8 mouse cellular contexts compared by ENCODE assay signal in genomic region chr6:18171614-18172013, GRCm38 (mm10). TPM values are rescaled to one million over a fixed set of nuclear protein-coding genes. Genes with fewer than 3 reads are reported as not detected.
DNase-seq lines count a peak whose midpoint lies in the region; ATAC-seq and TF ChIP-seq lines count a peak whose summit lies in the region.
"Had no signal": no experiment of that assay in that cellular context is flagged by ENCODE, and none has a peak within 500 bp of the region (broad histone marks: within the 10 kb centered on the region; RNA-seq: fewer than 3 reads in every experiment).

No protein-coding gene starts in this region.

- WGBS in liver, embryonic 12.5 days (ENCODE audit: insufficient replicate concordance) = 39% methylated on average over 8 of the region's 8 CpGs
- 57% methylated on average over 8 of the region's 8 CpGs for WGBS in embryonic facial prominence, embryonic 10.5 days
- 21% methylated on average over 8 of the region's 8 CpGs for WGBS in small intestine, adult 2 months

- H3K9me3 ChIP-seq in liver, embryonic 12.5 days (replicated peaks) = no peaks in the 10 kb centered on the region
- H3K9me3 ChIP-seq in embryonic facial prominence, embryonic 10.5 days = no peaks in the 10 kb centered on the region
- H3K9me3 ChIP-seq: embryonic facial prominence, embryonic 15.5 days had no signal

- H3K4me3 ChIP-seq in liver, embryonic 12.5 days = no peak overlapping the region
- no peak overlapping the region for H3K4me3 ChIP-seq in embryonic facial prominence, embryonic 10.5 days
- peak overlapping the region; percentile 63 for H3K4me3 ChIP-seq in small intestine, adult 2 months (ENCODE audit: low read depth, low read length)
- H3K4me3 ChIP-seq: embryonic facial prominence, embryonic 15.5 days had no signal

- intact Hi-C loops in left cerebral cortex, postnatal 25 days (cut with DNase I) = loop anchor here (5.0 kb wide), 1 partner anchor 84 kb away; no protein-coding TSS in a partner anchor

- DNase-seq in liver (peak; percentile 5), ZHBTc4 (ENCODE audit: low read depth, low spot score) (peak; percentile 39)
- DNase-seq in embryonic facial prominence, embryonic 10.5 days (ENCODE audit: low spot score) = peak; percentile 32
- DNase-seq in left cerebral cortex, postnatal 25 days (ENCODE audit: low spot score in 2 of 2) = peak; percentile 18 to 46
- DNase-seq in yolk sac, embryonic 10.5 days (ENCODE audit: low spot score) = no peak

- H3K4me2 ChIP-seq in liver, embryonic 12.5 days = no peak overlapping the region

- H3K27ac ChIP-seq in liver, embryonic 12.5 days = no peak overlapping the region
- H3K27ac ChIP-seq in embryonic facial prominence, embryonic 10.5 days (replicated peaks) = no peak overlapping the region
- H3K27ac ChIP-seq in small intestine, adult 2 months (ENCODE audit: insufficient read depth, low read depth, low read length) = peak overlapping the region; percentile 54
- H3K27ac ChIP-seq: embryonic facial prominence, embryonic 15.5 days had no signal

- TF ChIP-seq POLR2A in small intestine, adult 2 months (IDR thresholded peaks at IDR 0.05; ENCODE audit: low read depth, low read length) = no peak

- no peak for ATAC-seq in liver, embryonic 12.5 days

- H3K9ac ChIP-seq in liver, embryonic 12.5 days = no peak overlapping the region
- H3K9ac ChIP-seq: embryonic facial prominence, embryonic 15.5 days had no signal

- H3K36me3 ChIP-seq in liver, embryonic 12.5 days = no peaks in the 10 kb centered on the region
- no peaks in the 10 kb centered on the region for H3K36me3 ChIP-seq in embryonic facial prominence, embryonic 10.5 days (replicated peaks)
- H3K36me3 ChIP-seq in small intestine, adult 2 months (ENCODE audit: control insufficient read depth, insufficient read depth, low read length) = no peaks in the 10 kb centered on the region; the same call in 1 of the 2 replicates
- H3K36me3 ChIP-seq: embryonic facial prominence, embryonic 15.5 days had no signal

- peaks cover 24% of the 10 kb centered on the region for H3K27me3 ChIP-seq in liver, embryonic 12.5 days (replicated peaks)
- peaks cover 29% of the 10 kb centered on the region for H3K27me3 ChIP-seq in embryonic facial prominence, embryonic 10.5 days (replicated peaks; ENCODE audit: low read depth, poor library complexity, severe bottlenecking)
- no peaks in the 10 kb centered on the region for H3K27me3 ChIP-seq in small intestine, adult 2 months (ENCODE audit: control insufficient read depth, insufficient read depth, low read length)
- H3K27me3 ChIP-seq: embryonic facial prominence, embryonic 15.5 days had no signal

- no peaks in the 10 kb centered on the region for H3K4me1 ChIP-seq in liver, embryonic 12.5 days
- H3K4me1 ChIP-seq in embryonic facial prominence, embryonic 10.5 days = no peaks in the 10 kb centered on the region
- peaks cover 5% of the 10 kb centered on the region; the same call in 1 of the 2 replicates for H3K4me1 ChIP-seq in small intestine, adult 2 months (ENCODE audit: control insufficient read depth, insufficient read depth, insufficient read length, low read length)
- H3K4me1 ChIP-seq: embryonic facial prominence, embryonic 15.5 days had no signal

- peak; percentile 58; the same call in 1 of the 2 replicates for TF ChIP-seq CTCF in small intestine, adult 2 months (IDR thresholded peaks at IDR 0.05; ENCODE audit: extremely low read depth, insufficient read length, insufficient replicate concordance, low read depth, low read length)

RNA-seq across cellular contexts. Expression of gene Cftr, which starts 1.1 kb away (rescaled TPM):
- 0.05 and 0.14 TPM in 2 replicates for polyA plus RNA-seq in liver, embryonic 12.5 days (2016; fragmentation: Nextera tagmentation; extraction: Ambion mirVana)
- polyA plus RNA-seq in embryonic facial prominence, embryonic 10.5 days (2016; fragmentation: Nextera tagmentation; extraction: Ambion mirVana) = 0.08 and 0.14 TPM in 2 replicates
- total RNA-seq in left cerebral cortex, postnatal 25 days (2021) = under 1 TPM; 0.30 to 0.80 TPM
- polyA plus RNA-seq in small intestine, adult 2 months (2012; rRNA removed) = 1.8 and 1.9 TPM in 2 replicates
